Mouse (Mus musculus) c-Kit-positive CD71-positive TER-119-negative erythroid progenitor cells, embryonic 14.5 days (primary cell): ENCODE results near the gene Hs3st3b1.

Experiments
- DNase-seq: peaks from one replicate; pipeline ENCODE4 v3.0.0-alpha.2; 2013; ENCODE audit warnings: low read depth

Hs3st3b1 gene

DNA sequence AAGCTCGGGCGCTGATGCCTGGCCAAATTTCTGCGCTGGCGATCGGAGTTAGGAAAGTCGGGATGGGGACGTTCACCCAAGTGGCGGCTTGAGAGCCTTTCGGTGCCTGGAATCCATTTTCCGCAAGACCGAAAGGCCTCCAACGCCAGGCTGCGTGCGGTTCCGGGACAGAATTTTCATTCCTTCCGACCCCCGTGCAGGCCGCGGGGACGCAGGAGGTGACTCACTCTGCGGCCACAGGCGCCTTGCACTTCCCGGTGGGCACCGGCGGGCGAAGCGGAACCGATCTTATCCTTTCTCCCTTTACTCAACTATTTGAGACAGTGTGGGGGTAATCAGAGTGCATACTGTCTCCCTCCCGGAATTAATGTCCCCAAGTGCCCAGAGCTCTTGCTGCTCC lies 1.3 kb upstream of the Hs3st3b1 start:
- no peak for DNase-seq

DNA sequence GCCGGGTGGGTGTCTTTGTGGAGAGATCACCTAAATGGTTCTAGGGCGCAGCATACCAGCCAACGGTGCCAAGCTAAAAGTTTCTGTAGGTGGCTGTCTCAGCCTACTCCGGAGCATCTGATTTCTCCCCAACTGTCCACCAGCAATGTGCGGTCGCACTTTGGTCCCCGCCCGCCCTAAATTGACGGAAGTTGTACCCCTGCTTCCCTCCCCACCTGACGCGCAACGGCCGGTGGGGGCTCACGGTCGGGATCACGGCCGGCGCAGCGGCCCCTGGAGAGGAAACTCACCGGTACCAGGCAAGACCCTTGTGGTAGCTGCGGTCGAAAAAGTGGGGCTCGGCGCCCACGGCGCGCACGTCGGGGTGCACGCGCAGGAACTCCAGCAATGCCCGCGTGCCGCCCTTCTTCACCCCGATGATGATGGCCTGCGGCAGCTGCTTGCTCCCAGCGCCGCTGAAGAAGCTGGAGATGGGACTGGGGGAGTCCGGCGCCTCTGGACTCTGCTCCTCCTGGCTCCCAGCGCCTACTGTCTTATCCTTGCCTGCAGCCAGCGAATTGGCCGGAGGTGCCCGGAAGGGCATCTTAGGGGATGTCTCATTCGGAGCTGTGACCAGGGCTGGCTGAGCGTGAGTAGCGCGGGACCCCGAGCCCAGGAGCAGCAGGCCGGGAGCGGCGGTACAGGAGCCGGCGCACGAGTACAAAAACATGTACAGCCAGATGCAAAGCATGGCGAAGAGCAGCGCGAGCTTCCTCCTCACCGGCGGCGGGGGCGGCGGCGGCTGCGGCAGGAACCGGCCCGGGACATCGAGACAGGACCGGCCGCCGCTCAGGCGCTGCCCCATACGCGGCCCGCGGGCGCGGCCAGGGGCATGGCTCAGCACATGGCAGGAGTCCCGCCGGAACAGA lies 792 bp downstream of the Hs3st3b1 start:
- DNase-seq, result no peak

DNA sequence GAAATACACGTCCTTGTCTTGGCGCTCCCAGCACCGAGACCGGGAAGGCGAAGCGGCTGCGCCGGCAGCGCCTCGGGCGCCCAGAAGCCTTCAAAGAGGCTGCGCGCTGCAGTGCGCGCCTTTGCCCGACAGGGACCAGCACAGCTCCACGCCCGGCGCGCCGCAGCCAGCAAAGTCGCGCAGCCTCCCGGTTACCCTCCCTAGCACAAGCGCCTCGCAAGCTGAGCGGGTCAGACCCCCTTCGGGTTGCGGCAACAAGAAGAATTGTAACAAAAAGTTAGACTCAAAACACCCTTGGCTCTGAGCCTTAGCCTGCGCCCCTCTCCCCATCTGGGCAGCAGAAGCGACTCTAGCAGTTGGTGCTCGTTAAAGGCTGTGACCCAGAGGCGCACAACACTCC lies 1.6 kb downstream of the Hs3st3b1 start:
- no peak for DNase-seq

DNA sequence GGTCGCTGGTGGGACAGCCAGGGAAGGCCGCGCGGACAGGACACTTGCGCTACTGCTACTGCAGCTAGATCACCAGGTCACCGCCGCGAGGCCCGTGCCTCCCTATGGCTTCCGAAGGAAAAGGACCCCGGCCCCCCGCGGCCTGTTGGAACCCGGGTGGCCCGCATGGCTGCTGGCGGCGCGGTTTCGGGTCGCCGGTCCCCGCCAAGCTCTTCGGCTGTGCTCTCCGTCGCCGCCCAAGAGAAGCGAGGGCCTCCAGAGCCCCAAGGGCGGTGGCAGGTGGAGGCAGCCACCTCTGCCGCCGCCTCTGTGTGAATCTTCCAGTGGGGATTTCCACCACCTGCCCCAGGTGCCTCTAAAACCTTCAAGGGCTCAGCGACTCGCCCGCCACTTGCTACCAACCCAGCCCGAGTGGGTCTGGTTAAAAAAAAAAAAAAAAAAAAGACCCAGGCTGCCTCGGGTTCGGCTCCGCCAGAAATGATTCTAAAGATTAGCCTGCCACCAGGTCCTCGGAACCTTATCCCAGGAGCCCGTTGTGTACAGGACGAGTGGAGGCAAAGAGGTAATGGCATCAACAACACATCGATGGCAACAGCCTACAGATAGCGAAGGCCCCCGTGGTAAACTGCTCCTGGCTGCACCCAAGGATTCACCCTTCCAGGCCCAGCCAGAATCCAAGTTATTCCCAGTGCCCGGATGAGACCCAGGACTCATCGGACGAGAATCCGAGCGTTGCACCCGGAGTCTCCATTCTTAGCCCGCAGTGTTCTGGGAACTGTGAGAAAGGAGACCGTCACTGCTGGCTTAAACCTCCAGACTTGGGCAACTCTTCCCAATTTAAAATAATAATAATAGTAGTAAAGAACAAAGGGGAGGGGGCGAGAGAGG lies 2.6 kb downstream of the Hs3st3b1 start:
- DNase-seq, result no peak

GRCm38 (mm10) chr11:63918321-63919105 lies 3.6 kb downstream of the Hs3st3b1 start:
- no peak for DNase-seq

DNA sequence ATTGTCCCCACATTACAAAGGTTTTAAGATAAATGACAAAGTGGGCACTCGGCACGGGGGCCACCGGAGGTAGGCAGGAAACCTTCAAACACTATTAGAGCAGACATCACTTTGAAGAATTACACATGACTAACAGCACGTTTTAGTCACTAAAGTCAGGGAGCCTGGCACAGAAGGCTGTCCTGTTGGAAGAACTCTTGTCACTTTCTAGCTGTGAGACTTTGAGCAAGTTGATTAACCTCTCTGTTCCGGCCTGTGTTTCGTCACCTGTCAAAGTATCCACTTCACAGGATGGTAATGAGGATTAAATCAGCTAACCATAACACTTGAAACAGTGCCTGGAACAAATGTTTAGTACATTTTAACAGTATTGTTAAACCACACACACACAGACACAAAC lies 4.5 kb downstream of the Hs3st3b1 start:
- no peak for DNase-seq

DNA sequence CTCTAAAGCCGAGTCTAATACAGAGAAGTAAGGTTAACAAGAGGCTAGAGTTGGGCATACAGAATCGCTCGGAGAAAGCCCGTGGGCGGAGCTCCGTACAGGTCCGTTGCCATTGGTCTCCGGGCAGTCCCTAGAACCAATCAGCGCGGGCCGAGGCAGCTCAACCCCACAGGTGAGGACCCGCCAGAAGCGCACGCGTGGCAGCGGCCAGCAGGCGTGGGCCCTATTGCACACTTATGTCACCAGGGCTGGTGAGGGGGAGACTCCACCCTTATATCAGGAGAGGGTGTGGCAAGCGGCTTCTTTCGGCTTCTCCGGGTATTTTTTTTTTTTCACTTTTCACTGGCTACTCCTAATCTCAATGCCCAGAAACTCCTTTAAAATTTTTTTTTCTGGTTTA lies 7.7 kb downstream of the Hs3st3b1 start:
- DNase-seq, result no peak

GRCm38 (mm10) chr11:63913936-63914335 lies 8.2 kb downstream of the Hs3st3b1 start:
- no peak for DNase-seq

- no peak for DNase-seq
Observed at GRCm38 (mm10) chr11:63911001-63911400, 11.1 kb downstream of the Hs3st3b1 start.

DNA sequence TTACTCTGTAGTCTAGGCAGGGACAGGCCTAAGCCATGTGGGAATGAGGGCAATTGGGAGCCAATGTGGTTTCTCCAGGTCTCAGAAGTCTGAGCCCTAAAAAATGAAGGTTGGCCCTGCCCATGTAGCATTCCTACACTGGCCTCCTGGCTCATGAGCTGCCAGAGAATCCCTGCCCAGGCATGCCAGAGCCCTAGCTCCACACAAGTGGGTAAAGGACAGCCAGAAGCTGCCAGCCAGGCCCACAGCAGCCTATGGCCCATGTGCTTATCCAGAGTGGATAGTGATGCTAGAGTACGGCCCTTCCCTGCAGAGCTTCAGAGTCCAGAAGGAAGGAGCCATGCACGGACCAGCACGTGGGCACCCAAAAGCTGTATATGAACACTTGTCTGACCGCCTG lies 12.1 kb downstream of the Hs3st3b1 start:
- no peak for DNase-seq

GRCm38 (mm10) chr11:63908500-63908899 lies 13.6 kb downstream of the Hs3st3b1 start:
- no peak for DNase-seq

DNA sequence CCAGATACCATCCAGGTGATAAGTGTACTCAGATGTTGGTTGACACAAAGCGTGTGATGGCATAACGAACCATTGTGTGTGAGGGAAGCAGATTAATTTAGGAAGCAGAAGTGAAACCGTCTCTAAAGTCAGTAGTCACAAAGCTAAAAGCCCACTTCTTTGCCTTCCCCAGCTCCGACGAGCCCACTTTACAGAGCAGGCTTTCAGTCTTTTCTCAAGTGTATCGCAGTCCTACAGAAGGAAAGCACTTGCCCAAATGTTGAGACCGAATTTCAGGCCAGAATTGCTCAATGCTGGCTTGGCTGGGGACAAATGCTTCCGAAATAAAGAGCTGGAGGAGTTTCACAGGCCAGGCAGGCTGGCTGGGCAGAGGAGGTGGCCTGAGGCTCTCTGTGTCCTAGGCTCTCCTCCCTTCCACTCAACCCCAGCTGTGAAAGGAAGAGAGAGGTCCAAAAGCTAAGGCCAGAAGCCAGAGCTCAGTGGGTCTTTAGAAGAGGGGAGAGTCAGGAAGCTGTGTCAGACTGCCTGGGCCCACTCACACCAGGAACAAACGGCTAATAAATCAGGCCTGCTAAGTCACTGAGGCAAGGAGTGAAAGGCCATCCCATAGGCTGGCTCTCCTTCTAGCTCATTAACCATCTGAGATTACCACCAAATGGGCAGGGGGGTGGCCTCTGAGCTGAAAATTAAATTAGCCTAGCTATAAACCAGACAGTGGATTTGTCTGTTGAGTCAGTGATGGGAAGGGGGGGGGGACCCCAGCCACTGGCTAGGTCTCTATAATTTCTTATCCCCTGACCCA lies 15.3 kb downstream of the Hs3st3b1 start:
- no peak for DNase-seq

- no peak for DNase-seq
Observed at GRCm38 (mm10) chr11:63904787-63905186, 17.3 kb downstream of the Hs3st3b1 start.

- DNase-seq, result no peak
Observed at GRCm38 (mm10) chr11:63898509-63899168, 23.5 kb downstream of the Hs3st3b1 start.

GRCm38 (mm10) chr11:63897856-63898508 lies 24.1 kb downstream of the Hs3st3b1 start:
- no peak for DNase-seq

DNA sequence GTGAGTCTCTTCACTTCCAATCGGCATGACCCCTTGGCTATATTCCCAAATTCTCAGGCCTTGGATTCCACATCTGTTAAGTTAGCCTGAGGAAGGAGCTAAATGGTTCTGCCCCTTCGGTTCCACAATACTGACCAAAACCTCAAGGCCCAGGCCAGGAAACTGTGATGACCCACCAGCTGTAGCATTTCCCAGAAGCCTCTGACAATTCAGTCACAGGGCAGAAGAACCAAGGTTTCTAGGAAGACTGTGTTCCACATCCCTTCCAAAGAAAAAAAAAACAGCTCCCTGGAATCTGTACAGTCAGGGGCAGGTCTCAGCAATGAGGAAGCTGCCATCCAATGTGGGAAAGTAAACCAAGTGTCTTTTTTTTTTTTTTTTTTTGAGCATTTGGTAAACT lies 25.1 kb downstream of the Hs3st3b1 start:
- no peak for DNase-seq

- no peak for DNase-seq
Observed at GRCm38 (mm10) chr11:63894188-63894587, 27.9 kb downstream of the Hs3st3b1 start.

GRCm38 (mm10) chr11:63893557-63893956 lies 28.5 kb downstream of the Hs3st3b1 start:
- no peak for DNase-seq

- no peak for DNase-seq
Observed at GRCm38 (mm10) chr11:63891479-63892020, 30.5 kb downstream of the Hs3st3b1 start.

DNA sequence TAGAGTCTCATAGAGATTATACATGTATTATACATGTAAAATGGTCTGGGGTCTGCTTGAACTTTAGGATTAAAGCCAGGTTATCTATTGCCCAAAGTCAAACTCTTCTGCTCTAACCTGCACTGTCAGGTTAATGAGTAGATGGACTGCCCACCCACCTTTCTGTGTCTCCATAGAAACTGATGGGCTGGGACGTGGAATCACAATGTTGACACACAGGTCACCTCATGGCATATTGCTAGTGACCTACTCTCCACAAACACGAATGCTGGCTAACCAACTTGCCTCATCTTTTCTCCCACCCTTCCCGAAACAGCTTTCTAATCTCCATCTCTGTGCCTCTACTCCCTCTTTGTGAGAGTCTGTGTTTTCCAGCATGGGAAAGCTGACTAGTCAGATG lies 38.7 kb downstream of the Hs3st3b1 start:
- no peak for DNase-seq
